ENCODE assay signal across 10 mouse cellular contexts in the genomic region with DNA sequence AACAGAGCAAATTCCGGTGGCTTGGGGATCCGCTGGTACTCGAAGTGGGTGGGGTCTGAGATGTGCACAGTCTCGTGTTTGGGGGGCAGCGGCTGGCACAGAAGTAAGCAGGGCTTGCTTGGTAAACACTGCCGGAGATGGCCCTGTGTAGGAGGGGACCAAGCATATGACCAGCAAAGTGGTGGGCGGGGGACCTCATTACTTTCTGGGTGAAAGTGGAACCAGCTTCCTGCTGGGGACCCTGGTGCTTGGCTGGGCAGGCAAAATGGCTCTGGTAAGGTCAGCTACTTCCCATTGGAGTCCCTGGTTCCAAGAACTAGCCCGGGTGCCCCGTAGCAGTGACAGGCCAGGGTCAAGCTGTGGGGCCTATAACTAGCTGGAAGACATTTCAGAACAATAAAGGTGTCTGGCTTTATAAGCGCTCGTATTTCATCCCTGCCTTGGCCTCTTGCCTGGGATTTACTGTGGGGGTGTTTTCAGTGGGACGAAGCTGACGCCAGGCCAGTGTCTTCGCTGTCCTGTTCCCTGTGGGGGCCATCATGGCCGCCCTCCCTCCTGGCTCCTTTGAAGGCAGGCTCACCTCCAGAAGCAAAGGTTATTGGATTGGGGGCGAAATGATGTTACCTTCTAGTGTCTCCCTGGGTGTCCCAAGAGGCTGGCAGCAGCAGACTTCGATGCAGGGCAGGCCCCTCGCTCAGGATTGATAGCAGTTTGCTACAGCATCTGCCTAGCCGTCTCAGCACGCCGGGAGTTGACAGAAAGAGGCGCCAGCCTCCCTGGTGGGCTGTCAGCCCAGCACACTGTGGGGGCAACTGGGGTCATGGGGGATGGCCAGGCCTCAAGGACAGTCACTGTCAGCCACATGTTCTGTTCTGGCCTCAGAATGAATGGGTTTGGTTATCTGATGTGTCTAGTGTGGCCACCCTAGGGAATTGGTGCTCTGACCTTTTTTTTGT.
DNase-seq lines count a peak whose midpoint lies in the region; ATAC-seq and TF ChIP-seq lines count a peak whose summit lies in the region.
"Had no signal": no experiment of that assay in that cellular context is flagged by ENCODE, and none has a peak within 500 bp of the region (broad histone marks: within the 10 kb centered on the region; RNA-seq: fewer than 3 reads in every experiment).

No protein-coding gene starts in this region.

- no peaks in the 10 kb centered on the region for H3K36me3 ChIP-seq in lung, embryonic 16.5 days (ENCODE audit: control insufficient read depth, insufficient read depth, low read length)
- no peaks in the 10 kb centered on the region for H3K36me3 ChIP-seq in lung, postnatal 0 days (ENCODE audit: insufficient read depth, low read length)
- H3K36me3 ChIP-seq in forebrain, embryonic 14.5 days (ENCODE audit: control insufficient read depth, insufficient read depth, low read length), result no peaks in the 10 kb centered on the region
- no peaks in the 10 kb centered on the region for H3K36me3 ChIP-seq in liver, embryonic 15.5 days (replicated peaks)
- H3K36me3 ChIP-seq: stomach, embryonic 15.5 days had no signal

- H3K27ac ChIP-seq in lung, embryonic 16.5 days (ENCODE audit: low read length), result no peak overlapping the region; the same call in 1 of the 2 replicates
- no peak overlapping the region for H3K27ac ChIP-seq in lung, postnatal 0 days (ENCODE audit: low read length)
- peak overlapping the region; percentile 72; the same call in 1 of the 2 replicates for H3K27ac ChIP-seq in forebrain, embryonic 14.5 days (ENCODE audit: low read depth, low read length)
- peak overlapping the region; percentile 98 for H3K27ac ChIP-seq in liver, embryonic 15.5 days (replicated peaks)
- H3K27ac ChIP-seq: stomach, embryonic 15.5 days had no signal

- DNase-seq in lung, postnatal 0 days (ENCODE audit: low spot score), result no peak
- peak; percentile 63 for DNase-seq in embryo, embryonic 10.5 days (ENCODE audit: low spot score)
- no peak for DNase-seq in forebrain, embryonic 14.5 days (ENCODE audit: low spot score)
- no peak for DNase-seq in thymus, adult 18-20 months
- no peak for DNase-seq in urinary bladder, adult 2 months (ENCODE audit: low spot score)
- no peak for DNase-seq in layer of hippocampus, postnatal 10 days (ENCODE audit: low spot score in 2 of 2)
- DNase-seq: gastrocnemius, postnatal 10 days had no signal

- peaks cover 49% of the 10 kb centered on the region for H3K4me1 ChIP-seq in lung, embryonic 16.5 days (replicated peaks; ENCODE audit: control insufficient read depth, insufficient read depth, low read length)
- H3K4me1 ChIP-seq in lung, postnatal 0 days (ENCODE audit: insufficient read depth, low read depth, low read length), result no peaks in the 10 kb centered on the region; the same call in 1 of the 2 replicates
- H3K4me1 ChIP-seq in forebrain, embryonic 14.5 days (ENCODE audit: control insufficient read depth, insufficient read depth, low read length), result peaks cover 59% of the 10 kb centered on the region
- H3K4me1 ChIP-seq in liver, embryonic 15.5 days (replicated peaks), result peaks cover 84% of the 10 kb centered on the region

- TF ChIP-seq EP300 in lung, postnatal 0 days (IDR thresholded peaks at IDR 0.05), result no peak

- no peak overlapping the region for H3K9ac ChIP-seq in lung, embryonic 16.5 days (ENCODE audit: low read length)
- H3K9ac ChIP-seq in lung, postnatal 0 days (replicated peaks; ENCODE audit: low read depth), result no peak overlapping the region
- H3K9ac ChIP-seq in forebrain, embryonic 14.5 days (ENCODE audit: low read length), result no peak overlapping the region
- H3K9ac ChIP-seq in liver, embryonic 15.5 days, result peak overlapping the region; percentile 38; the same call in 1 of the 2 replicates
- H3K9ac ChIP-seq: stomach, embryonic 15.5 days had no signal

- no peak overlapping the region for H3K4me2 ChIP-seq in lung, embryonic 16.5 days (ENCODE audit: low read depth, low read length)
- H3K4me2 ChIP-seq in lung, postnatal 0 days (replicated peaks; ENCODE audit: low read depth, low read length), result no peak overlapping the region
- H3K4me2 ChIP-seq in forebrain, embryonic 14.5 days (ENCODE audit: low read length), result no peak overlapping the region
- H3K4me2 ChIP-seq in liver, embryonic 15.5 days, result peak overlapping the region; percentile 25
- H3K4me2 ChIP-seq: stomach, embryonic 15.5 days had no signal

- no peak for TF ChIP-seq CTCF in lung, postnatal 0 days (IDR thresholded peaks at IDR 0.05)

- 45% methylated on average over 22 of the region's 22 CpGs for WGBS in lung, embryonic 16.5 days
- WGBS in lung, postnatal 0 days, result 53% methylated on average over 22 of the region's 22 CpGs
- WGBS in forebrain, embryonic 14.5 days, result 47% methylated on average over 22 of the region's 22 CpGs
- WGBS in liver, embryonic 15.5 days (ENCODE audit: insufficient replicate concordance), result 55% methylated on average over 22 of the region's 22 CpGs

- ATAC-seq in lung, embryonic 16.5 days (ENCODE audit: low read depth), result peak; percentile 24; the same call in 1 of the 2 replicates
- ATAC-seq in lung, postnatal 0 days, result no peak
- ATAC-seq in forebrain, embryonic 14.5 days, result no peak
- no peak for ATAC-seq in liver, embryonic 15.5 days (ENCODE audit: insufficient read depth)

- H3K4me3 ChIP-seq in lung, embryonic 16.5 days (ENCODE audit: low read length), result no peak overlapping the region
- H3K4me3 ChIP-seq in lung, postnatal 0 days (ENCODE audit: low read depth, low read length), result no peak overlapping the region
- H3K4me3 ChIP-seq in forebrain, embryonic 14.5 days (ENCODE audit: low read depth, low read length), result no peak overlapping the region
- no peak overlapping the region for H3K4me3 ChIP-seq in liver, embryonic 15.5 days (replicated peaks)
- H3K4me3 ChIP-seq: stomach, embryonic 15.5 days had no signal

- H3K9me3 ChIP-seq in lung, embryonic 16.5 days (ENCODE audit: control insufficient read depth, low read length), result no peaks in the 10 kb centered on the region
- no peaks in the 10 kb centered on the region for H3K9me3 ChIP-seq in lung, postnatal 0 days (ENCODE audit: low read length)
- H3K9me3 ChIP-seq in forebrain, embryonic 14.5 days (replicated peaks; ENCODE audit: control insufficient read depth, low read length), result no peaks in the 10 kb centered on the region
- H3K9me3 ChIP-seq in liver, embryonic 15.5 days (replicated peaks), result no peaks in the 10 kb centered on the region
- H3K9me3 ChIP-seq: stomach, embryonic 15.5 days had no signal

- no peaks in the 10 kb centered on the region for H3K27me3 ChIP-seq in lung, embryonic 16.5 days (ENCODE audit: control insufficient read depth, insufficient read depth, low read depth, low read length)
- H3K27me3 ChIP-seq in lung, postnatal 0 days (replicated peaks; ENCODE audit: insufficient read depth, low read length), result no peaks in the 10 kb centered on the region
- H3K27me3 ChIP-seq in forebrain, embryonic 14.5 days (replicated peaks; ENCODE audit: control insufficient read depth, insufficient read depth, low read length), result no peaks in the 10 kb centered on the region
- H3K27me3 ChIP-seq in liver, embryonic 15.5 days, result no peaks in the 10 kb centered on the region
- H3K27me3 ChIP-seq: stomach, embryonic 15.5 days had no signal

Comparison
In these comparisons a context has a peak if more than half of its experiments do, and no peak if none do; other contexts are left out.
1. H3K27ac ChIP-seq: peak in forebrain, embryonic 14.5 days (single experiment) and liver, embryonic 15.5 days (single experiment); none in lung, embryonic 16.5 days (single experiment) and lung, postnatal 0 days (single experiment).